Mouse (Mus musculus) CH12.LX (cell line): ENCODE results near the gene Olfr1442.

Experiments used
- BHLHE40 ChIP-seq: IDR thresholded peaks from 2 replicates; pipeline ENCODE4 v1.6.1; 2011; ENCODE audit warnings: mild to moderate bottlenecking, low read depth, low read length, improper control_type of control experiment
- CHD2 ChIP-seq: IDR thresholded peaks from 2 replicates; pipeline ENCODE4 v1.6.1; 2011; ENCODE audit warnings: low read length, improper control_type of control experiment
- CTCF ChIP-seq, 2 experiments: IDR thresholded peaks in 1 of 2; conservative IDR thresholded peaks in 1 of 2; 2 replicates each; pipeline ENCODE4 v1.5.1; 2011 to 2012; ENCODE audit warnings: low read depth in 2 of 2, low read length in 2 of 2, improper control_type of control experiment in 1 of 2, inconsistent platforms in 1 of 2, mild to moderate bottlenecking in 1 of 2, moderate library complexity in 1 of 2
- ELF1 ChIP-seq: IDR thresholded peaks from 2 replicates; pipeline ENCODE4 v1.6.1; 2014; ENCODE audit warnings: low read depth, mild to moderate bottlenecking, inconsistent platforms, low read length, improper control_type of control experiment
- ETS1 ChIP-seq: conservative IDR thresholded peaks from 2 replicates; pipeline ENCODE4 v1.6.1; 2012; ENCODE audit warnings: low read depth, mild to moderate bottlenecking, inconsistent platforms, low read length, improper control_type of control experiment, moderate library complexity
- JUND ChIP-seq: conservative IDR thresholded peaks from 2 replicates; pipeline ENCODE4 v1.6.1; 2011; ENCODE audit warnings: low read depth, low read length, improper control_type of control experiment
- MAZ ChIP-seq: IDR thresholded peaks from 2 replicates; pipeline ENCODE4 v1.6.1; 2012; ENCODE audit warnings: low read depth, mild to moderate bottlenecking, inconsistent platforms, low read length, improper control_type of control experiment, moderate library complexity
- MYC ChIP-seq: IDR thresholded peaks from 2 replicates; pipeline ENCODE4 v1.6.1; 2011; ENCODE audit warnings: low read depth, mild to moderate bottlenecking, improper control_type of control experiment, low read length
- NELFE ChIP-seq: IDR thresholded peaks from 2 replicates; pipeline ENCODE4 v1.6.1; 2011; ENCODE audit warnings: low read depth, low read length, improper control_type of control experiment
- NRF1 ChIP-seq: IDR thresholded peaks from 2 replicates; pipeline ENCODE4 v1.6.1; 2014; ENCODE audit warnings: low read depth, mild to moderate bottlenecking, inconsistent platforms, low read length, improper control_type of control experiment, moderate library complexity
- PAX5 ChIP-seq: IDR thresholded peaks from 2 replicates; pipeline ENCODE4 v1.6.1; 2012; ENCODE audit warnings: low read length, inconsistent platforms, mixed read lengths
- POLR2A ChIP-seq: IDR thresholded peaks from 2 replicates; pipeline ENCODE4 v1.6.1; 2011; ENCODE audit warnings: low read depth, mild to moderate bottlenecking, improper control_type of control experiment, low read length
- USF2 ChIP-seq: conservative IDR thresholded peaks from 2 replicates; pipeline ENCODE4 v1.6.1; 2011; ENCODE audit warnings: low read depth, low read length, improper control_type of control experiment
- ZNF384 ChIP-seq: IDR thresholded peaks from 2 replicates; pipeline ENCODE4 v1.6.1; 2012; ENCODE audit warnings: low read depth, low read length, improper control_type of control experiment, inconsistent platforms

- TF ChIP-seq POLR2A: no peak
- TF ChIP-seq JUND: no peak
- TF ChIP-seq NRF1: no peak
- TF ChIP-seq ETS1: no peak
- TF ChIP-seq USF2: no peak
- no peak for TF ChIP-seq ZNF384
- no peak for TF ChIP-seq BHLHE40
- TF ChIP-seq CTCF (conservative IDR thresholded peaks at IDR 0.05 in 1 of 2, IDR thresholded peaks at IDR 0.05 in 1 of 2; ENCODE audit: low read depth in 2 of 2, low read length in 2 of 2): no peak
- no peak for TF ChIP-seq ELF1
- TF ChIP-seq NELFE: no peak
- TF ChIP-seq PAX5: no peak
- TF ChIP-seq MYC: no peak
- no peak for TF ChIP-seq CHD2
- no peak for TF ChIP-seq MAZ
These were observed 20.7 kb upstream of the Olfr1442 start for GRCm38 (mm10) chr19:12649511-12649910.
